Mouse (Mus musculus): Measurements from ENCODE around the gene Olfm1.

The Olfm1 gene

DNA sequence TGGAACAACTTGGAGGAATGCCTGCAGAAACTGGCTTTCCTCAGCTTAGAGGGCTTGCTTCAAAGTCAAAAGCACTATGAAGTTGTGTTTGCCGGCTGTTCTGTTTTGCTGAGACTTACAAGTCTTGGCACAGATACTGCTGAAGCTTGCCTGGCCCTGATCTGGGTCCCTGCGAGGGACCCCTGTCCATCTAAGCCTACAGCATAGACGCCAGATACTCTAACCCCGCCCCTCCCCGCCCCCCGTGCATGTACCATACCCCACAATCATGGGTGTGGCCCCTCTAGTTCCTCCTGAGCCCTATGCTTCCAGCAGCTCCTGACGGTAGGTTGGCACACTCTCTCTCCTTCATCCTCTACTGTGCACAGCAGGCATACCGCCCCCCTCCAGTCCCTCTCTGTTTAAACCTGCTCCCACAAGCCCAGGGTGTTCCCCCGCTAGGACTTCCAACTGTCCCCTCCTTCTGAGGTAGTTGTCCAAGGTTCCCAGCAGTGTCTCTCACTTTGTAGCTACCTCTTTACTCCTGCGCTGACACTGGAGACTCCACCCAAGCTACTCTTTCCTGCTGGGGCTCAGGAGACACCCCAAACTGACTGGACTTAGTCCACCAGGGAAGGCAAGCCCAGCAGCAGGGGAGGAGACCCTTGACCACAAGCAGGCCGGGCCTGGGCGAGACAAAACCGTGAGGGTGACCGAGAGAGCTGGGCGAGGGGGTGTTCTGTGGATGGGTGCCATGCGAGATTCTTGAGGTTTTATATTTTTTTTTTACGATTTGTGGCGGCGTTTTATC, 12.1 kb downstream of the Olfm1 start:
- DNase-seq (ENCODE audit: inconsistent ontology term): no peak

GRCm38 (mm10) chr2:28205467-28205805, 12.6 kb downstream of the Olfm1 start:
- DNase-seq (ENCODE audit: inconsistent ontology term): peak; percentile 87

GRCm38 (mm10) chr2:28205870-28206421, 13.2 kb downstream of the Olfm1 start:
- DNase-seq (ENCODE audit: inconsistent ontology term): no peak

- no peak for DNase-seq (ENCODE audit: inconsistent ontology term)
These were observed 13.7 kb downstream of the Olfm1 start for GRCm38 (mm10) chr2:28206472-28206871.

DNA sequence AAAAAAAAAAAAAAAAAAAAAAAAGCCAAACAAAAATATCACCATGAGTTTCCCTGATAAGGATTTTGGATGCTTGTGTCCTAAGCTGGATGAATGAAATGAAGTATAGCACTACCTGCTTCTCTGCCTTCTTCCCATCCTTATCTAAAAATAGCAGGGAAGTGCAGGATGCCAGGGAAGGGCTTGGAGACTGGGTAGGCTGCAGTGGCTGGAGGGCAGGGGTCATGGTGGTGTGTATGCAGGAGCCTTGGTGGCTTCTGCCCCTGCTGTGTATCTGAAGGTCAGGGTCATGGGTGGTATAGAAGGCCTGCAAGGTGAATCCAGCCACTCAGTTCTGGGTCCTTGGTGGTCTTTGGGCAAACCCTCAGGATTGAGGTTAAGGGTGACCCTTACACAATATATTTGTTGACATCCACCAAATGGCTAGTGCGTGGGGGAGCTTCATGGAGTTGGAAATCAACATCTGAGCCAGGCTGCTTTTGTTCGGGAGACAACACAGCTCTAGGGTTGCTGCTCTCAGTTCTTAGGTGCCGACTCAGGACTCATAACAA, 14.5 kb downstream of the Olfm1 start:
- DNase-seq (ENCODE audit: inconsistent ontology term): no peak

- no peak for DNase-seq (ENCODE audit: inconsistent ontology term)
These were observed 15.4 kb downstream of the Olfm1 start for GRCm38 (mm10) chr2:28208130-28208745.

DNA sequence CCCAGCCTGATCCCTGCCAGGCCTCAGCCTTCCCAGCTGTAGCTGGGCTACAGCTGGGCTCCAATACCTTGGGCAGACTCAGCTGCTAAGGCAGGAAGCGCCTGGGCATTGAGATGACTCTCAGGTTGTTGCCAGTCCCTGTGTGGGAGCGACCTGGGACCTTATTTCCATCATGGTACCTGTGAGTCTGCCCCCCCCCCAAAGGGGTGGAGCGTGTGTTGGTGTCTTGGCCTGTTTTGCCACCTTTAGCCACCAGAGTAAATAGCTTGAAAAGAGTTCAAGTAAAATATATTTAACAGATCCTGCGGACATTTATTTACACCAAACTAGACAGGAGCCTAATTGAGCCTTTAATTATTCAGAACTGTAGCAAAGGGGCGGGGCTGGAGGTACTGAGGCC, 16.4 kb downstream of the Olfm1 start:
- no peak for DNase-seq (ENCODE audit: inconsistent ontology term)

- no peak for DNase-seq (ENCODE audit: inconsistent ontology term)
These were observed 16.9 kb downstream of the Olfm1 start for GRCm38 (mm10) chr2:28209653-28210052.

GRCm38 (mm10) chr2:28210273-28210672, 17.5 kb downstream of the Olfm1 start:
- DNase-seq (ENCODE audit: inconsistent ontology term): no peak

DNA sequence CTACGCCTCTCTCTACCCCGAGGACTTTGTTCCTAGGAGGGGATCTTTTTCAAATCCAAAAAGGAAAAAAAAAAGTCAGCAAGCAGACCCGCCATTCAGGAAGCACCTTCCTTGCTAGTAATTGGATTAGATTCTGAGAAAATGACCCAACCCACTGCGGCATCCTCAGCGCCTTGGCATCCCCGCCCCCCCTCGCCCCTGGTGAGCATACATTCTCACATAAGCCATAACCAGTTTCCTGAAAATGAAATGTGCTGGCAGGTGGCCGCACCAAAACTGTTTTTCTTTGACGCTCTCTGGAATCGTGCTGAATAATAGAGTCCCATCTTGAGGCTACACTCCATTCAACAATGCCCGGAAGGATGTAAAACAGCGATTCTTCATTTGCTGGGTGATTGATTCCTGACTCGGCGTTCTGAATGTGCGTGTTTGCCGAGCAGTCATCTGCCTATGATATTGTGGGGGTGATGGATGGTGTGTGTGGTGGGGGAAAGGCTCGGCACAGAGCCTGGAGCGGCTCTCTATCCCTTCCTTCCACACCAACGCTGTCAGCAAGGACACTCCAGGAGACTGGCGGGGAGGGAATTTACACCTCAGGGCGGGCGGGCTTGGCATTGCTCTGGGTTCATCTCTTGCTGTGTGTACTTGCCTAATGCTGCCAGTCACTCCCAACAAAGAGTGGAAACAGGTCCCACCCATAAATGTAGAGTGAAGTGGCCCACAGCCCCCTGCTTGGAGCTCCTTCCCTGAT, 18.9 kb downstream of the Olfm1 start:
- DNase-seq (ENCODE audit: inconsistent ontology term): no peak

DNA sequence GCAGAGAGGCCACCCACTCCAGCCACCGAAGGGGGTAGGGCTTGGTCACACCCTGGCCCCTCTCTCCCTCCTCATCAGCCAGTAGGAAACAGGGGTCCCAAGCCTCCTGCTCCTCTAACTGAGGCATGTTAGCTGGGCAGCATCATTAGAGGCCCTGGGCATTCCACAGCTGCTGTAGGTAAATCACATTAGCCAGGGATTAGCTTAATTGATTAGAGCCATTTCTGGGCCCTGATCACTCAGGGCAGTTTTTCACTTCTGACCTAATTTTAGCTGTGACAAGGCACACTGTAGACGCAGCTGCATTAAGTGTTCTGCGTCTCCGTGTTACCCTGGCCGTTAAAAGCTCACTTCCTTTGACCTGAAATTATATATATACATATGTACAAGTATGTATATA, 20.1 kb downstream of the Olfm1 start:
- no peak for DNase-seq (ENCODE audit: inconsistent ontology term)

DNA sequence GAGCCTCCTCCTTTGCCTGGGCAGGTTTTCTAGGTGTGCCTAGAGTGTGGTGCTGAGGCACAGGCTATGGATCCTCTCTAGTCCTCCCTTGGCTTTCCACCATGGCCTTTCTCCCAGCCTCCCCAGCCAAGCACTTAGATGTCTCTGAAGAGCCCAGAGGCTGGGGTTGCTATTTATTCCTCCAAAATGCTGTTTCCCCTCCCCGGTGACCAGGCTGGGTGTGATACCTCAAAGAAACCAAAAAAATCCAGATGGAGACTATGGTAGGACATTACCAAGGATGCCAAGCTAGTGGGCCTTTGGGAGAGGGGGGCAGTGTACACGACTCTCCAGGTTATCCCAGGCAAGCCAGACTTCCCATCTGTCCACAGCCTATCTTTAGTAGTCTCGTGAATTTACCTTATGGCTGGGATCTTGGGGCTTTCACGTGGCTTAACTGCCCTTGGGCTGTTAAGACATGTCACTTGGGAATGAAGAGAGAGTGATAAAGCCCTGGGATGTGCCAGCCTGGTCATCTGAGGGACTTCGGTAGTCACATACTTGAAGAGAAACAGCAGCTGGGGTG, 23.5 kb downstream of the Olfm1 start:
- DNase-seq (ENCODE audit: inconsistent ontology term): no peak

DNA sequence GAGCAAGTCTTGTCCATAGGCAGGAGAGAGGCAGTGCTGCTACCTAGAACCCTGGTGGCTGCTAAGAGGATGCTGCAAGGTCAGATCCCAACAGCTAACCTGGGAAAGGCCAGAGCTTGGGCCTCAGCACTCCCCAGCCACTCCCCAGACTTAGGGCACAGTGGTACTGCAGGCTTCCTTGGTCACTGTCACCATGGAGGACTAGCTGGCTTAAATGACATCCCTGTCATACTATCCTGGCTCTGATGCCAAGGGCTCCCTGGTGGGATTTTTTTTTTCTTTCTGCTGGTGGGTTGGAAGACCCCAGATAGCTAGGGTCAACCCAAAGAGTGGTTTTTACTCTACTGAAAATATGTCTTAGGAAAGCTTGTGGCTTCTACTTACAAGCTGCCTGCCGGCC, 25.0 kb downstream of the Olfm1 start:
- DNase-seq (ENCODE audit: inconsistent ontology term): no peak

GRCm38 (mm10) chr2:28218651-28219356, 26.0 kb downstream of the Olfm1 start:
- DNase-seq (ENCODE audit: inconsistent ontology term): no peak

GRCm38 (mm10) chr2:28219625-28220024, 26.8 kb downstream of the Olfm1 start:
- no peak for DNase-seq (ENCODE audit: inconsistent ontology term)

DNA sequence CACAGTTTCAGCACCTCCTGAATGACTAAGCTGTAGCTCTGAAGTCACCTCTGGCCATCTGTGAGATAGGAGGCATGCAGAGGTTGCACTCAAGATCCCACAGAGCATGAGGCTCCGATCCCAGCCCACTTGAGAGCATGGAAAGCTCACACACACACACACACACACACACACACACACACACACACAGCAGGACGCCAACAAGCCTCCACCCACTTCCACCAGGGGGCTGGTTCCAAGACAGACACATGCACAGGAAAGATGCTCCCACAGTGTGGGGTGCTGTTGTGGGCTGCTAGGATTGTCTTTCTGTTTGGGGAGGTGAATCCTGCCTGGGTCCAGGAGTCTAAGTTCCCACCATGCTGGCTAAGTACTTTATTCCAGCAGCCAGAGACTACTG, 29.0 kb downstream of the Olfm1 start:
- DNase-seq (ENCODE audit: inconsistent ontology term): no peak

DNA sequence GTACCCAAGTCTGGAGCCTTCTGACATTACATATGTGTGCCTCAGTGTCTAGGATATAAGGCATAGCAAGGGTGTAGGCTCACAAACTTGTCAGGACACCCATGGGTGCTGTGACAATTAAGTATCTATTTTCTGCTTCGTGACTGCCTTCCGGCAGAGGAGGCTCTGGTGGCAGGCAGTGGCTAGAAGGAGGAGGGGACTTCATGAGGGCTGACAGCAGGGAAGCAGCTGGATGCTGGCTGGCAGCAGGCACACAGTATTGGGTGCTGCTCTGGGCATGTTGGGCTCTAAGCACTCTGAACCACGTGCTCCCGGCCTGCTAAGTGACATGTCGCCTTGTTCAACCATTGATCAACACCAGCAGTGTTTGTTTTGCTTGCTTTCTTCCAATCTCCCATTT, 32.0 kb downstream of the Olfm1 start:
- no peak for DNase-seq (ENCODE audit: inconsistent ontology term)

GRCm38 (mm10) chr2:28225906-28226305, 33.1 kb downstream of the Olfm1 start:
- DNase-seq (ENCODE audit: inconsistent ontology term): peak; percentile 90

GRCm38 (mm10) chr2:28226971-28227370, 34.2 kb downstream of the Olfm1 start:
- DNase-seq (ENCODE audit: inconsistent ontology term): no peak

- no peak for DNase-seq (ENCODE audit: inconsistent ontology term)
These were observed 34.9 kb downstream of the Olfm1 start for GRCm38 (mm10) chr2:28227589-28228191.

DNA sequence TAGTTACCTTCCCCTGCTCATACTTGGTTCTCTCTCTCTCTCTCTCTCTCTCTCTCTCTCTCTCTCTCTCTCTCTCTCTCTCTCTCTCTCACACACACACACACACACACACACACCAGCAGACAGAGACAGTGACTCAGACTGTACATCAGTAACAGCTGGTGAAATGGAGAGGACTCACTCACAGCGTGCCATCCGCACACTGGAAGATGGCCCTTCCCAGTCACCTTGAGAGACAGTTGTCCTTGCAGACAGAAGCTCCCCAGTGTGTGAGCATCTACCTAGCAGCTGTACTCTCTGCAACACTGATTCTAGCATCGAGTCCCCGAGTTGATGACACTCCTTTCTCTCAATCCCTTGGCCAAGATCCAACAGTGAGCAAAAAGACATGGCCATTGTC, 35.6 kb downstream of the Olfm1 start:
- no peak for DNase-seq (ENCODE audit: inconsistent ontology term)
